Mouse (Mus musculus): ENCODE results near the gene Fsip1. TPM values are rescaled to one million over a fixed set of nuclear protein-coding genes. Genes with fewer than 3 reads are reported as not detected.
"Not testable (repeated sequence)": the region's sequence is repeated elsewhere in the genome, so short reads cannot be mapped to it uniquely, and the experiment has no call there.

The Fsip1 gene
- total and polyA plus RNA-seq, 2 experiments from 2014 or later: 0.58 to 3.7 TPM

GRCm38 (mm10) chr2:118149855-118150563 lies 106.8 kb downstream of the Fsip1 start:
- Histone ChIP-seq H3K4me1 (ENCODE audit: insufficient read depth, low read length) (peaks cover 4% of the 10 kb centered on the region; the same call in 1 of the 2 replicates), H3K4me3 (ENCODE audit: low read length) (no peak overlapping the region), H3K9ac (replicated peaks; ENCODE audit: low read length) (no peak overlapping the region), H3K9me3 (ENCODE audit: low read length) (no peaks in the 10 kb centered on the region), H3K36me3 (ENCODE audit: insufficient read depth, low read length) (no peaks in the 10 kb centered on the region), H3K27ac (peak overlapping the region; percentile 64; the same call in 1 of the 2 replicates), H3K4me2 (ENCODE audit: low read depth, low read length) (no peak overlapping the region), H3K27me3 (ENCODE audit: insufficient read depth, low read length) (no peaks in the 10 kb centered on the region)
- WGBS: 45% methylated on average over 12 of the region's 12 CpGs
- peak; percentile 9; the same call in 1 of the 2 replicates for TF ChIP-seq CTCF (IDR thresholded peaks at IDR 0.05; ENCODE audit: low read depth)
- ATAC-seq (peak; percentile 93), DNase-seq (ENCODE audit: low spot score) (peak; percentile 90)

- Histone ChIP-seq H3K4me3 (ENCODE audit: low read length) (no peak overlapping the region), H3K9me3 (ENCODE audit: low read length) (no peaks in the 10 kb centered on the region), H3K27me3 (ENCODE audit: insufficient read depth, low read length) (no peaks in the 10 kb centered on the region), H3K9ac (replicated peaks; ENCODE audit: low read length) (no peak overlapping the region), H3K4me1 (ENCODE audit: insufficient read depth, low read length) (peaks cover 4% of the 10 kb centered on the region; the same call in 1 of the 2 replicates), H3K4me2 (ENCODE audit: low read depth, low read length) (no peak overlapping the region), H3K36me3 (ENCODE audit: insufficient read depth, low read length) (no peaks in the 10 kb centered on the region), H3K27ac (no peak overlapping the region)
- no peak for TF ChIP-seq CTCF (IDR thresholded peaks at IDR 0.05; ENCODE audit: low read depth)
- ATAC-seq: no peak
- no peak for DNase-seq (ENCODE audit: low spot score)
- WGBS: 57% methylated on average over 4 of the region's 4 CpGs
Observed at GRCm38 (mm10) chr2:118148321-118149142, 108.2 kb downstream of the Fsip1 start.

GRCm38 (mm10) chr2:118147749-118148148 lies 109.0 kb downstream of the Fsip1 start:
- H3K27ac ChIP-seq; ATAC-seq; H3K4me2 ChIP-seq (ENCODE audit: low read depth, low read length); H3K9ac ChIP-seq (replicated peaks; ENCODE audit: low read length); DNase-seq (ENCODE audit: low spot score); H3K27me3 ChIP-seq (ENCODE audit: insufficient read depth, low read length); H3K4me3 ChIP-seq (ENCODE audit: low read length); H3K9me3 ChIP-seq (ENCODE audit: low read length); H3K36me3 ChIP-seq (ENCODE audit: insufficient read depth, low read length); H3K4me1 ChIP-seq (ENCODE audit: insufficient read depth, low read length): not testable (repeated sequence)
- 47% methylated on average over 3 of the region's 3 CpGs for WGBS

- Histone ChIP-seq H3K36me3 (ENCODE audit: insufficient read depth, low read length) (no peaks in the 10 kb centered on the region), H3K9ac (replicated peaks; ENCODE audit: low read length) (no peak overlapping the region), H3K27ac (no peak overlapping the region), H3K4me3 (ENCODE audit: low read length) (no peak overlapping the region), H3K4me1 (ENCODE audit: insufficient read depth, low read length) (no peaks in the 10 kb centered on the region), H3K9me3 (ENCODE audit: low read length) (no peaks in the 10 kb centered on the region), H3K27me3 (ENCODE audit: insufficient read depth, low read length) (no peaks in the 10 kb centered on the region), H3K4me2 (ENCODE audit: low read depth, low read length) (no peak overlapping the region)
- DNase-seq (ENCODE audit: low spot score) (no peak), ATAC-seq (no peak)
- no peak for TF ChIP-seq CTCF (IDR thresholded peaks at IDR 0.05; ENCODE audit: low read depth)
- WGBS: 92% methylated on average over 10 of the region's 10 CpGs
Observed at GRCm38 (mm10) chr2:118141651-118142050, 115.1 kb downstream of the Fsip1 start.

- DNase-seq (ENCODE audit: low spot score) (no peak), ATAC-seq (no peak)
- Histone ChIP-seq H3K4me2 (ENCODE audit: low read depth, low read length) (no peak overlapping the region), H3K4me1 (ENCODE audit: insufficient read depth, low read length) (no peaks in the 10 kb centered on the region), H3K9ac (replicated peaks; ENCODE audit: low read length) (no peak overlapping the region), H3K36me3 (ENCODE audit: insufficient read depth, low read length) (no peaks in the 10 kb centered on the region), H3K9me3 (ENCODE audit: low read length) (no peaks in the 10 kb centered on the region), H3K27ac (no peak overlapping the region), H3K27me3 (ENCODE audit: insufficient read depth, low read length) (no peaks in the 10 kb centered on the region), H3K4me3 (ENCODE audit: low read length) (no peak overlapping the region)
- no peak for TF ChIP-seq CTCF (IDR thresholded peaks at IDR 0.05; ENCODE audit: low read depth)
- WGBS: 81% methylated on average over 6 of the region's 6 CpGs
Observed at GRCm38 (mm10) chr2:118139261-118139660, 117.5 kb downstream of the Fsip1 start.

- Histone ChIP-seq H3K4me1 (ENCODE audit: insufficient read depth, low read length) (no peaks in the 10 kb centered on the region), H3K27me3 (ENCODE audit: insufficient read depth, low read length) (no peaks in the 10 kb centered on the region), H3K27ac (no peak overlapping the region), H3K9ac (replicated peaks; ENCODE audit: low read length) (no peak overlapping the region), H3K36me3 (ENCODE audit: insufficient read depth, low read length) (no peaks in the 10 kb centered on the region), H3K4me3 (ENCODE audit: low read length) (no peak overlapping the region), H3K4me2 (ENCODE audit: low read depth, low read length) (no peak overlapping the region), H3K9me3 (ENCODE audit: low read length) (no peaks in the 10 kb centered on the region)
- TF ChIP-seq CTCF (IDR thresholded peaks at IDR 0.05; ENCODE audit: low read depth): no peak
- WGBS: 92% methylated on average over 2 of the region's 2 CpGs
- DNase-seq (ENCODE audit: low spot score): no peak
- ATAC-seq: no peak
Observed at GRCm38 (mm10) chr2:118137776-118138175, 119.0 kb downstream of the Fsip1 start.
